Mouse (Mus musculus) midbrain, embryonic 16.5 days (tissue): ENCODE results near the gene Cfb. TPM values are rescaled to one million over a fixed set of nuclear protein-coding genes. Genes with fewer than 3 reads are reported as not detected.
"Not testable (repeated sequence)": the region's sequence is repeated elsewhere in the genome, so short reads cannot be mapped to it uniquely, and the experiment has no call there.

Source experiments
- ATAC-seq: fragments of 200-750 bp; cut with Nextera tagmentation; 2 replicates; pipeline ENCODE4 v1.8.0; 2017; ENCODE audit warnings: moderate TSS enrichment
- H3K27ac ChIP-seq: fragments of 300-500 bp; sonication (generic); 2 replicates; pipeline ENCODE4 v1.5.1; 2014; ENCODE audit warnings: mild to moderate bottlenecking, low read length, mixed read lengths
- H3K27me3 ChIP-seq: fragments of 300-500 bp; sonication (generic); 2 replicates; pipeline ENCODE4 v1.6.1; 2014; ENCODE audit warnings: low read depth, low read length, mixed read lengths; ENCODE audit not compliant: control insufficient read depth, insufficient read depth
- H3K36me3 ChIP-seq: fragments of 300-500 bp; sonication (generic); 2 replicates; pipeline ENCODE4 v1.6.1; 2014; ENCODE audit warnings: mild to moderate bottlenecking, low read length, moderate library complexity, mixed read lengths; ENCODE audit not compliant: control insufficient read depth, insufficient read depth
- H3K4me1 ChIP-seq: fragments of 300-500 bp; sonication (generic); 2 replicates; pipeline ENCODE4 v1.6.1; 2014; ENCODE audit warnings: mild to moderate bottlenecking, low read length, mixed read lengths; ENCODE audit not compliant: control insufficient read depth, insufficient read depth
- H3K4me2 ChIP-seq: fragments of 300-500 bp; sonication (generic); 2 replicates; pipeline ENCODE4 v1.6.1; 2014; ENCODE audit warnings: mild to moderate bottlenecking, low read length, mixed read lengths
- H3K4me3 ChIP-seq: fragments of 300-500 bp; sonication (generic); 2 replicates; pipeline ENCODE4 v1.5.1; 2014; ENCODE audit warnings: low read depth, mild to moderate bottlenecking, low read length, moderate library complexity, mixed read lengths
- H3K9ac ChIP-seq: fragments of 300-500 bp; sonication (generic); 2 replicates; pipeline ENCODE4 v1.6.1; 2014; ENCODE audit warnings: low read depth, low read length, mixed read lengths
- H3K9me3 ChIP-seq: fragments of 300-500 bp; sonication (generic); replicated peaks from 2 replicates; pipeline ENCODE4 v1.6.1; 2014; ENCODE audit warnings: mild to moderate bottlenecking, low read length, mixed read lengths; ENCODE audit not compliant: control insufficient read depth, poor library complexity, severe bottlenecking
- WGBS: fragments of 180-500 bp; shearing (Covaris S2); extraction: QIAGEN DNeasy Blood & Tissue Kit; methylation state at CpG from one replicate; pipeline ENCODE4 v1.1.7; 2014; 5-methylcytosine and 5-hydroxymethylcytosine counted together
- microRNA-seq: library from miRNA; unstranded; fragments of <30 nt; microRNA quantifications from one replicate; pipeline ENCODE4, GENCODE M21; 2017
- polyA plus RNA-seq: library from polyadenylated mRNA; unstranded; fragments of >200 nt; fragmentation: Nextera tagmentation; extraction: Ambion mirVana; gene quantifications from 2 replicates; pipeline ENCODE4 v1.2.1, GENCODE M21; 2015

Cfb gene
- polyA plus RNA-seq, 1 experiment from 2014 or later: 1.4 TPM

DNA sequence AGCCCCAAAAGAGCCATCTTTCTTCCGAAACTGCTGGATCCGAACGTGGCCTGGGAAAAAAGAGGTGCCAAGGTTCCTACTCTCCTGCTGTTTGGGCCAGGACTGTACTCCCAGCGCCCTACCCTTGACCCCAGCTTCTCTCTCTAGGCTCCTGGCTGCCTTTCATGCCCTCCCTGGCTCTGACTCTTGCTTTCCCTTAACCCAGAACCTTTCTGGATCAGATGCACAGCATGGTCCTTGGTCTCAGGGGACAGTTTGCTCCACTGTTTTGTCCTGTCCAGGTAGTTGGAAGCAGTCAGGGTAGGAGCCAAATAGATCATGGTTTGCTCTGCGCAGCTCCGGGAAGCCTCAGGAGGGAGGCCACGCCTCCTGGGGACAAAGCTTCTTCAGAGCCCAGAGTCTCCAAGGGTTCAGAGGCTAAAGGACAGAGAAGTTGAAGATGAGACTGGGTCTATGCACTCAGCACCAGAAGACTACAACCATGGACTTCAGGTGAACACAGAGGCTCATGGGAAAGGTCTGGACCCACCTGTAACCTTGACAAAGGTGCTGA lies 47.4 kb downstream of the Cfb start:
- Histone ChIP-seq H3K9me3 (no peaks in the 10 kb centered on the region), H3K4me2 (no peak overlapping the region), H3K4me1 (no peaks in the 10 kb centered on the region), H3K36me3 (no peaks in the 10 kb centered on the region), H3K9ac (no peak overlapping the region), H3K27ac (no peak overlapping the region), H3K4me3 (no peak overlapping the region), H3K27me3 (no peaks in the 10 kb centered on the region)
- 76% methylated on average over 7 of the region's 7 CpGs for WGBS
- no peak for ATAC-seq

DNA sequence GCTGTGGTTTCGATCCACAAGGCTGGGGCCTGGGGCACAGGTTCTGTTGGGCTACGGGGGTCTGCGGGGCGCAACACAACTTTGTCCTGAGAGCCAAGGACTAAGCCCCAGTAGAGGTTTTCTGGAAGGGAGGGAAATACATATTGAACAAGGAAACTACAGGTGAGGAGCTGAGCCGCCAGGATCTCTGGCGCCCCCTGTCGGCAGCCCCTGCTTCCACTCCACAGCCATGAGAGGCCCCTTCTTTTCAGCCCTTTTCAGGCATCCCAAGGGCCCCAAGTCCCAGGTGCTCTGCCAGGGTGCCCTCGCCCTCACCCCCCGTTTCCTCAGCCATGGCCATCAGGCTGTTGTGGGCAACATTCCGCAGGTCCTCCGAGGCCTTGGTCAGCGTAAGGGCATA lies 48.6 kb downstream of the Cfb start:
- not testable (repeated sequence) for H3K4me2 ChIP-seq, H3K4me1 ChIP-seq, H3K27me3 ChIP-seq, ATAC-seq, H3K4me3 ChIP-seq, H3K27ac ChIP-seq, H3K9ac ChIP-seq, H3K36me3 ChIP-seq, H3K9me3 ChIP-seq
- WGBS: 56% methylated on average over 11 of the region's 12 CpGs

GRCm38 (mm10) chr17:34811275-34811674 lies 51.0 kb downstream of the Cfb start:
- Histone ChIP-seq H3K4me3 (no peak overlapping the region), H3K9me3 (no peaks in the 10 kb centered on the region), H3K27me3 (no peaks in the 10 kb centered on the region), H3K36me3 (no peaks in the 10 kb centered on the region), H3K27ac (no peak overlapping the region), H3K4me1 (no peaks in the 10 kb centered on the region), H3K4me2 (no peak overlapping the region), H3K9ac (no peak overlapping the region)
- ATAC-seq: no peak
- WGBS: 73% methylated on average over 15 of the region's 15 CpGs

- not testable (repeated sequence) for ATAC-seq, H3K27me3 ChIP-seq, H3K36me3 ChIP-seq, H3K9ac ChIP-seq, H3K4me2 ChIP-seq, H3K9me3 ChIP-seq, H3K4me1 ChIP-seq, H3K27ac ChIP-seq, H3K4me3 ChIP-seq
- WGBS: 81% methylated on average over 8 of the region's 8 CpGs
These were observed 51.5 kb downstream of the Cfb start for GRCm38 (mm10) chr17:34810811-34811210.

- H3K27ac ChIP-seq, H3K4me1 ChIP-seq, H3K27me3 ChIP-seq, H3K36me3 ChIP-seq, ATAC-seq, H3K9me3 ChIP-seq, H3K4me3 ChIP-seq, H3K4me2 ChIP-seq, H3K9ac ChIP-seq: not testable (repeated sequence)
- WGBS: 92% methylated on average over 5 of the region's 5 CpGs
These were observed 51.9 kb downstream of the Cfb start for GRCm38 (mm10) chr17:34810411-34810810.

GRCm38 (mm10) chr17:34808599-34809205 lies 53.6 kb downstream of the Cfb start:
- no peak for ATAC-seq
- 84% methylated on average over 6 of the region's 6 CpGs for WGBS

GRCm38 (mm10) chr17:34807176-34807575 lies 55.1 kb downstream of the Cfb start:
- Histone ChIP-seq H3K4me1 (no peaks in the 10 kb centered on the region), H3K36me3 (no peaks in the 10 kb centered on the region), H3K27me3 (no peaks in the 10 kb centered on the region), H3K9ac (no peak overlapping the region), H3K27ac (no peak overlapping the region), H3K4me3 (no peak overlapping the region), H3K9me3 (no peaks in the 10 kb centered on the region), H3K4me2 (no peak overlapping the region)
- ATAC-seq: no peak
- 66% methylated on average over 3 of the region's 3 CpGs for WGBS

More at GRCm38 (mm10) chr17:34808599-34809205, 53.6 kb downstream of the Cfb start:
- H3K36me3 ChIP-seq: no peaks in the 10 kb centered on the region
- no peak overlapping the region for H3K27ac ChIP-seq
- H3K27me3 ChIP-seq: no peaks in the 10 kb centered on the region
- no peak overlapping the region for H3K9ac ChIP-seq
- no peak overlapping the region for H3K4me2 ChIP-seq
- H3K4me3 ChIP-seq: no peak overlapping the region
- no peaks in the 10 kb centered on the region for H3K4me1 ChIP-seq
- no peaks in the 10 kb centered on the region for H3K9me3 ChIP-seq

Small RNA genes lying within 50 kb of the gene (microRNA-seq; reads per million reads assigned to microRNA genes)
- gene Mir6970: not detected
- 4.8 reads per million, percentile 23 among the genes with 10 or more reads in this experiment for gene Mir6971
- gene Mir6972: not detected

Other genes with a start within 250 kb of the Cfb start
- 6.1 and 6.3 TPM in 2 replicates for gene Egfl8, start 246.5 kb downstream of the Cfb start, polyA plus RNA-seq
- 19.9 and 21.0 TPM in 2 replicates for gene Ppt2, start 234.0 kb downstream of the Cfb start, polyA plus RNA-seq
- 10.3 and 11.5 TPM in 2 replicates for gene Prrt1, start 233.0 kb downstream of the Cfb start, polyA plus RNA-seq
- gene Fkbpl, start 217.8 kb downstream of the Cfb start, polyA plus RNA-seq: 15.4 and 17.9 TPM in 2 replicates
- 119 and 123 TPM in 2 replicates for gene Atf6b, start 215.4 kb downstream of the Cfb start, polyA plus RNA-seq
- gene Tnxb, start 192.0 kb downstream of the Cfb start, polyA plus RNA-seq: 0.14 and 0.15 TPM in 2 replicates
- 0.27 and 0.39 TPM in 2 replicates for gene C4b, start 118.6 kb downstream of the Cfb start, polyA plus RNA-seq
- not detected in 2 replicates for gene Cyp21a1, start 58.0 kb downstream of the Cfb start, polyA plus RNA-seq
- gene Stk19, start 25.6 kb downstream of the Cfb start, polyA plus RNA-seq: 40.6 and 43.2 TPM in 2 replicates
- 73.1 and 73.2 TPM in 2 replicates for gene Dxo, start 25.5 kb downstream of the Cfb start, polyA plus RNA-seq
- gene Skiv2l, start 12.3 kb downstream of the Cfb start, polyA plus RNA-seq: 62.1 and 62.4 TPM in 2 replicates
- 79.8 and 86.5 TPM in 2 replicates for gene Nelfe, start 12.1 kb downstream of the Cfb start, polyA plus RNA-seq
- gene Zbtb12, start 17.0 kb upstream of the Cfb start, polyA plus RNA-seq: 12.4 and 13.1 TPM in 2 replicates
- 0.16 TPM in 1 of 2 replicates, not detected in the other for gene Gm20547, start 19.5 kb upstream of the Cfb start, polyA plus RNA-seq
- gene C2, start 35.7 kb upstream of the Cfb start, polyA plus RNA-seq: 1.6 and 2.4 TPM in 2 replicates
- gene Ehmt2, start 36.0 kb upstream of the Cfb start, polyA plus RNA-seq: 99.8 and 102 TPM in 2 replicates
- gene Slc44a4, start 51.9 kb upstream of the Cfb start, polyA plus RNA-seq: 0.09 TPM in 1 of 2 replicates, not detected in the other
- gene Neu1, start 68.7 kb upstream of the Cfb start, polyA plus RNA-seq: 38.6 and 42.3 TPM in 2 replicates
- gene Hspa1b, start 96.7 kb upstream of the Cfb start, polyA plus RNA-seq: 0.24 TPM in 1 of 2 replicates, not detected in the other
- gene Gm20481, start 107.4 kb upstream of the Cfb start, polyA plus RNA-seq: not detected in 2 replicates
- 13.4 and 19.3 TPM in 2 replicates for gene Hspa1a, start 109.6 kb upstream of the Cfb start, polyA plus RNA-seq
- 2.0 and 2.4 TPM in 2 replicates for gene Hspa1l, start 110.2 kb upstream of the Cfb start, polyA plus RNA-seq
- gene Lsm2, start 119.3 kb upstream of the Cfb start, polyA plus RNA-seq: 97.2 and 107 TPM in 2 replicates
- gene Vars, start 138.5 kb upstream of the Cfb start, polyA plus RNA-seq: 54.8 and 56.5 TPM in 2 replicates
- gene Vwa7, start 154.1 kb upstream of the Cfb start, polyA plus RNA-seq: 0.16 and 0.26 TPM in 2 replicates
- gene Sapcd1, start 165.5 kb upstream of the Cfb start, polyA plus RNA-seq: 0.71 and 1.1 TPM in 2 replicates
- gene Msh5, start 184.2 kb upstream of the Cfb start, polyA plus RNA-seq: 1.9 and 2.4 TPM in 2 replicates
- gene Clic1, start 187.4 kb upstream of the Cfb start, polyA plus RNA-seq: 51.2 and 54.7 TPM in 2 replicates
- gene Ddah2, start 196.5 kb upstream of the Cfb start, polyA plus RNA-seq: 312 and 341 TPM in 2 replicates
- gene Ly6g6c, start 202.9 kb upstream of the Cfb start, polyA plus RNA-seq: 0.30 TPM in 1 of 2 replicates, not detected in the other
- gene Mpig6b, start 203.7 kb upstream of the Cfb start, polyA plus RNA-seq: 0.12 and 0.15 TPM in 2 replicates
- 0.26 and 0.31 TPM in 2 replicates for gene Ly6g6e, start 214.4 kb upstream of the Cfb start, polyA plus RNA-seq
- 0.57 and 1.5 TPM in 2 replicates for gene Ly6g6d, start 215.5 kb upstream of the Cfb start, polyA plus RNA-seq
- gene Ly6g6f, start 223.1 kb upstream of the Cfb start, polyA plus RNA-seq: not detected in 2 replicates
- 105 and 107 TPM in 2 replicates for gene Abhd16a, start 226.7 kb upstream of the Cfb start, polyA plus RNA-seq
- gene Ly6g5c, start 245.8 kb upstream of the Cfb start, polyA plus RNA-seq: not detected in 2 replicates